Mouse (Mus musculus) heart, adult 11 months (tissue): ENCODE results near the gene Gfap.

Experiments
- DNase-seq: peaks from one replicate; pipeline ENCODE4 v3.0.0; 2022

Gfap gene

GRCm38 (mm10) chr11:102895779-102896178 lies 4.9 kb downstream of the Gfap start:
- peak; percentile 73 for DNase-seq

- DNase-seq = no peak
Measured at GRCm38 (mm10) chr11:102894716-102895115, 6.0 kb downstream of the Gfap start.

GRCm38 (mm10) chr11:102893015-102893651 lies 7.6 kb downstream of the Gfap start:
- DNase-seq = peak; percentile 96

- no peak for DNase-seq
Measured at GRCm38 (mm10) chr11:102890096-102890495, 10.6 kb downstream of the Gfap start.

- DNase-seq = no peak
Measured at GRCm38 (mm10) chr11:102888135-102888534, 12.6 kb downstream of the Gfap start.

GRCm38 (mm10) chr11:102887433-102887832 lies 13.3 kb downstream of the Gfap start:
- DNase-seq = no peak

- DNase-seq = no peak
Measured at GRCm38 (mm10) chr11:102884616-102885219, 16.0 kb downstream of the Gfap start, which contains the start of gene Fam187a. TSS of gene Fam187a (plus strand) at chr11:102885169.

GRCm38 (mm10) chr11:102881314-102882198 lies 19.2 kb downstream of the Gfap start:
- no peak for DNase-seq

- DNase-seq = peak; percentile 99
Measured at GRCm38 (mm10) chr11:102880585-102881313, 20.0 kb downstream of the Gfap start, which contains the start of the genes Eftud2 and Ccdc103. TSS of gene Eftud2 (minus strand) at chr11:102880985. TSS of gene Ccdc103 (plus strand) at chr11:102881204.

GRCm38 (mm10) chr11:102879558-102879957 lies 21.2 kb downstream of the Gfap start:
- DNase-seq = no peak

GRCm38 (mm10) chr11:102874801-102875334 lies 25.8 kb downstream of the Gfap start:
- no peak for DNase-seq

- no peak for DNase-seq
Measured at GRCm38 (mm10) chr11:102864272-102864671, 36.4 kb downstream of the Gfap start.

- DNase-seq = no peak
Measured at GRCm38 (mm10) chr11:102859933-102860332, 40.8 kb downstream of the Gfap start.

GRCm38 (mm10) chr11:102858951-102859350 lies 41.8 kb downstream of the Gfap start:
- no peak for DNase-seq

GRCm38 (mm10) chr11:102855941-102856340 lies 44.8 kb downstream of the Gfap start:
- no peak for DNase-seq

GRCm38 (mm10) chr11:102853760-102854159 lies 47.0 kb downstream of the Gfap start:
- DNase-seq = no peak

- no peak for DNase-seq
Measured at GRCm38 (mm10) chr11:102851883-102852282, 48.8 kb downstream of the Gfap start.

- no peak for DNase-seq
Measured at GRCm38 (mm10) chr11:102845926-102846325, 54.8 kb downstream of the Gfap start.

- peak; percentile 92 for DNase-seq
Measured at GRCm38 (mm10) chr11:102838616-102839150, 62.0 kb downstream of the Gfap start.

GRCm38 (mm10) chr11:102838126-102838525 lies 62.6 kb downstream of the Gfap start:
- DNase-seq = peak; percentile 98

GRCm38 (mm10) chr11:102837385-102837784 lies 63.3 kb downstream of the Gfap start:
- DNase-seq = no peak
